Mouse (Mus musculus) ES-E14 (cell line): Measurements from ENCODE around the gene Mad2l1bp.

Experiments
- CHD2 ChIP-seq: IDR thresholded peaks from 2 replicates; pipeline ENCODE4 v1.6.1; 2014; ENCODE audit warnings: mild to moderate bottlenecking, low read depth, low read length, inconsistent platforms
- HCFC1 ChIP-seq: IDR thresholded peaks from 2 replicates; pipeline ENCODE4 v1.6.1; 2012; ENCODE audit warnings: low read length, inconsistent platforms, borderline replicate concordance; ENCODE audit not compliant: insufficient read depth
- MAFK ChIP-seq: IDR thresholded peaks from 2 replicates; pipeline ENCODE4 v1.6.1; 2014; ENCODE audit warnings: mild to moderate bottlenecking, low read depth, low read length, inconsistent platforms; ENCODE audit not compliant: insufficient read depth
- ZC3H11A ChIP-seq: IDR thresholded peaks from 2 replicates; pipeline ENCODE4 v1.6.1; 2012; ENCODE audit warnings: low read depth, mild to moderate bottlenecking, inconsistent platforms, low read length, borderline replicate concordance
- ZNF384 ChIP-seq: IDR thresholded peaks from 2 replicates; pipeline ENCODE4 v1.6.1; 2012; ENCODE audit warnings: low read depth, low read length, inconsistent platforms

GRCm38 (mm10) chr17:46138563-46139236 lies 14.7 kb downstream of the Mad2l1bp start:
- no peak for TF ChIP-seq ZC3H11A
- no peak for TF ChIP-seq HCFC1
- TF ChIP-seq CHD2, result no peak
- TF ChIP-seq MAFK, result no peak
- TF ChIP-seq ZNF384, result no peak
